Mouse (Mus musculus): ENCODE results near the gene C1rl. TPM values are rescaled to one million over a fixed set of nuclear protein-coding genes. Genes with fewer than 3 reads are reported as not detected.

Gene C1rl
- polyA plus RNA-seq, 2 experiments = 0.47 to 0.81 TPM

DNA sequence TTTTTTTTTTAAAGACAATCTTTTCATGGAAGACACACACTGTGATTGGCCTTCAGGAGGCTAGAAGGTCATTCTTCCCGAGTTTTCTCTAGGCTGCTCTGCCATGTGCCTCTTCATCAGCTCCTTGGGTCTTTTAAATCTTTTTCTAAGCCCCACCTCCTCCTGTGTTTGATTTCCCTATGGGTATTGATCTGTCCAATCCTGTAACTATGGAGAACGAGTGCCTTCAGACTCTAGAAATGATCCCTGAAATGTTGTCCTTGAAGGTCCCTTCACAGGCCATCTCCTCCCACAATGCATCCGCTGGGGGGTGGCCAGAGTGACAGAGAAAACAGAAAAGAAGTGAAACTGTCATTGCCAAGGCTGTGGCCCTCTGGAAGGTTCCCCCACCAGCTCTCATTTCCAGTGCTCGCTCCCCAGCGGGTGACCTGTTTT is 15.7 kb upstream of the C1rl start:
- Histone ChIP-seq H3K4me2 (replicated peaks; ENCODE audit: low read depth, low read length, severe bottlenecking) (no peak overlapping the region), H3K4me3 (replicated peaks; ENCODE audit: low read length) (no peak overlapping the region), H3K4me1 (ENCODE audit: control insufficient read depth, insufficient read depth, low read length) (no peaks in the 10 kb centered on the region), H3K9me3 (ENCODE audit: control insufficient read depth, low read length) (no peaks in the 10 kb centered on the region), H3K27me3 (ENCODE audit: control insufficient read depth, insufficient read depth, low read length) (no peaks in the 10 kb centered on the region), H3K36me3 (ENCODE audit: control insufficient read depth, insufficient read depth, low read length) (no peaks in the 10 kb centered on the region), H3K27ac (replicated peaks; ENCODE audit: low read depth, low read length) (no peak overlapping the region), H3K9ac (ENCODE audit: low read depth, low read length, severe bottlenecking) (no peak overlapping the region)
- no peak for TF ChIP-seq POLR2A (IDR thresholded peaks at IDR 0.05; ENCODE audit: borderline replicate concordance, extremely low read depth, insufficient read depth, insufficient read length)
- DNase-seq (ENCODE audit: low spot score) = no peak
- 70% methylated on average over 5 of the region's 5 CpGs for WGBS
- no peak for ATAC-seq (ENCODE audit: low FRiP score, low read depth)

DNA sequence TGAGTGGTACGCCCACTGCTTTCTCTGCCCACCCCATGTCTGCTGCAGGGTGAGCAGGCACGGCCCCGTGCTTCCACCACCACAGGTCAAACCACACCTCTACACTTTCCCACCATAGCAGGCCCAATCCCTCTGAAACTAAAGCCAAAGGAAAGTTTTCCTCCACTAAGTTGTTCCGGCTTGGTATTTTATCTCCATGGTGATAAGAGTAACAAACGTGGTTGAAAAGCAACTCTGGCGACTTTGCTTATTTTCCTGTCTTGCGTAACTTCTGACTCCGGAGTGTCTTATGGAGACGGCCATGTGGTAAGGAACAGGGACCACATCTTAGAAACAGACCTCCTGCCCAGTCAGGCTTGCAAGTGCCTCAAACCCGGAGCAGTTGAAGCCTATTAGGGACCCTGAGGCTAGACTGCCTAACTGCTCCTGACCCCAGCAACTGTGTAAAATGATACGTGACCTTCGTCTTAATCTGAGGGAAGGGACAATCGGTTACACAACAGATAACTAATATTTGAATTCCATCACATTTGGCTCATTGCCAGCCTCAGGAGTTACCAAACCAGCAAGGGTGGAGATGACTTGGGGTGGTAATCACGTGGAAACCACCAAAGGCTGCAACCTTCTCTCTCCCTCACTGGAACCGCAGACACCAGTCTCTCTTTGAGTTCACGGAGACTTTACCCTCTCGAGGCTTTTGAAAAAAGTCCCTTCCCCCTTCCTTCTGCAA is 14.8 kb upstream of the C1rl start:
- no peak for ATAC-seq (ENCODE audit: low FRiP score, low read depth)
- H3K9ac ChIP-seq (ENCODE audit: low read depth, low read length, severe bottlenecking) = no peak overlapping the region
- no peak for TF ChIP-seq POLR2A (IDR thresholded peaks at IDR 0.05; ENCODE audit: borderline replicate concordance, extremely low read depth, insufficient read depth, insufficient read length)
- no peaks in the 10 kb centered on the region for H3K36me3 ChIP-seq (ENCODE audit: control insufficient read depth, insufficient read depth, low read length)
- H3K4me3 ChIP-seq (replicated peaks; ENCODE audit: low read length) = no peak overlapping the region
- 67% methylated on average over 17 of the region's 17 CpGs for WGBS
- no peak overlapping the region for H3K27ac ChIP-seq (replicated peaks; ENCODE audit: low read depth, low read length)
- H3K4me2 ChIP-seq (replicated peaks; ENCODE audit: low read depth, low read length, severe bottlenecking) = no peak overlapping the region
- no peak for DNase-seq (ENCODE audit: low spot score)
- H3K4me1 ChIP-seq (ENCODE audit: control insufficient read depth, insufficient read depth, low read length) = no peaks in the 10 kb centered on the region
- H3K27me3 ChIP-seq (ENCODE audit: control insufficient read depth, insufficient read depth, low read length) = no peaks in the 10 kb centered on the region
- H3K9me3 ChIP-seq (ENCODE audit: control insufficient read depth, low read length) = no peaks in the 10 kb centered on the region

DNA sequence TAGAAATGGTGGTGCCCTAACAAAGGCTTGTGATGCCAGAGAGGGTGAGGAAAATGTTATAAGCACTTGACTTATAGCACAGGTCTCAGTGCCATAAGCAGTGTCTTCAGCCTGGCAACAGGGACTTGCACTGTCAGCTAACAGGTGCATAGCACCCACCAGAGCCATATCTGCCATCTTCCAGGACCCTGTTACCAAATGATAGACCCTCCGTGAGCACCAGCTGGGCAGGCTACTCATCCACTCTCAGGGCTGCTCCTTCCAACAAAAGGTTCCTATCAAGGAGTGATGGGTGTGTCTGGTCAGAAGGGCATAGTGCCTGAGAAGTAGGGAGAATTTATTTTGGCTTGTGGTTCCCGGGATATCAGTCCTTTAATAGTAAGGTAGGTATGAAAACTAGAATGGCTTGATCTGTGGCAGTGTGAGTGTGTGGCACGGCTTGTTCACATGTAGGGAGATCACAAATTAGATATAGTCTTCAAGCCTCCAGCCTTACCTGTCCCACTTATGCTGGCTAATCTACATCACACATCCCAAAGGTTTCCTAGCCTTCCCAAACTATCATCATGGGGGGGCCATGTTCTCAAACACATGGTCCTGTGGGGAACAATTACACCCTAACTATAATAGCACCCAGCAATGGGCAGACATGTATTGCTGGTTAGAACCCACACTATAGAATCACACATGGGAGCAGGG is 13.9 kb upstream of the C1rl start:
- Histone ChIP-seq H3K4me3 (replicated peaks; ENCODE audit: low read length) (no peak overlapping the region), H3K9ac (ENCODE audit: low read depth, low read length, severe bottlenecking) (no peak overlapping the region), H3K4me2 (replicated peaks; ENCODE audit: low read depth, low read length, severe bottlenecking) (no peak overlapping the region), H3K4me1 (ENCODE audit: control insufficient read depth, insufficient read depth, low read length) (no peaks in the 10 kb centered on the region), H3K27me3 (ENCODE audit: control insufficient read depth, insufficient read depth, low read length) (no peaks in the 10 kb centered on the region), H3K36me3 (ENCODE audit: control insufficient read depth, insufficient read depth, low read length) (no peaks in the 10 kb centered on the region), H3K9me3 (ENCODE audit: control insufficient read depth, low read length) (no peaks in the 10 kb centered on the region), H3K27ac (replicated peaks; ENCODE audit: low read depth, low read length) (no peak overlapping the region)
- DNase-seq (ENCODE audit: low spot score) = no peak
- no peak for ATAC-seq (ENCODE audit: low FRiP score, low read depth)
- WGBS = 98% methylated on average over 3 of the region's 3 CpGs
- no peak for TF ChIP-seq POLR2A (IDR thresholded peaks at IDR 0.05; ENCODE audit: borderline replicate concordance, extremely low read depth, insufficient read depth, insufficient read length)

DNA sequence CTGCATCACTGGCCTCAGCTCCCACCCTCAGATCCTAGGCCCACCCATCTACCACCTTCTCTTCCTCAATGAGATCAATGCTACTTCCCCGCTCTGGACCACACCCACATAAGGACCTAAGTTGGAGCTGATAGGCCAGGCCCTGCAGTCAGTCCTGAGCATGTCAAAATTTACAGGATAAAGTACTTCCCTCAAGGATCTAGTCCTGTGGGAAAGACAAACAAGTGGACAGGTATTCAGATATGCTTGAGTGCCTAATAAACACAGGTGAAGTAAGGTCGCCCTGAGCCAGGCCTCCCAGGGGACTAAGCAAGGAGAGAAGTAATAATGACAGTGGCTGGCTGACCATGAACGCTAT is 13.4 kb upstream of the C1rl start:
- H3K4me1 ChIP-seq (ENCODE audit: control insufficient read depth, insufficient read depth, low read length) = no peaks in the 10 kb centered on the region
- H3K36me3 ChIP-seq (ENCODE audit: control insufficient read depth, insufficient read depth, low read length) = no peaks in the 10 kb centered on the region
- DNase-seq (ENCODE audit: low spot score) (no peak), ATAC-seq (ENCODE audit: low FRiP score, low read depth) (no peak)
- H3K27me3 ChIP-seq (ENCODE audit: control insufficient read depth, insufficient read depth, low read length) = no peaks in the 10 kb centered on the region
- no peaks in the 10 kb centered on the region for H3K9me3 ChIP-seq (ENCODE audit: control insufficient read depth, low read length)
- TF ChIP-seq POLR2A (IDR thresholded peaks at IDR 0.05; ENCODE audit: borderline replicate concordance, extremely low read depth, insufficient read depth, insufficient read length) = no peak
- no peak overlapping the region for H3K9ac ChIP-seq (ENCODE audit: low read depth, low read length, severe bottlenecking)
- 79% methylated on average over 3 of the region's 3 CpGs for WGBS
- H3K4me3 ChIP-seq (replicated peaks; ENCODE audit: low read length) = no peak overlapping the region
- no peak overlapping the region for H3K4me2 ChIP-seq (replicated peaks; ENCODE audit: low read depth, low read length, severe bottlenecking)
- H3K27ac ChIP-seq (replicated peaks; ENCODE audit: low read depth, low read length) = no peak overlapping the region

DNA sequence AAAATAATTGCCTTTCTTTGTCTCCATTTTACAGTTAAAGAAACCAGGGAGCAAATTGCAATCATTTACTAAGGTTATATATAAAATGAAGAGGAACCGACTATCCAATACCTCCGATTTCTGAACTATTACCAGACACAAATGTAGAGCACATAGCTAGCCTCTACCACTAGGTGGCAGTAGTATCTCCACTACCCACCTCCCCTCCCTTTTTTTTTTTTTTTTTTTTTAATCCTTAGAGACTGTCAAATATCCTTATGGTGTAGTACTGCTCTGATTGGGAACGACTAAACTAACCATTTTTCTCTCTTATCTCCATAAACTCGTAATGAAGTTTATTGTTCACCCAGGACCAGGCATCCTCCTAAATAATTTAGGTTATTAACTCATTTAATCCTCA is 12.6 kb upstream of the C1rl start:
- H3K9ac ChIP-seq (ENCODE audit: low read depth, low read length, severe bottlenecking) = no peak overlapping the region
- 57% methylated on average over 4 of the region's 4 CpGs for WGBS
- DNase-seq (ENCODE audit: low spot score) = peak; percentile 63
- ATAC-seq (ENCODE audit: low FRiP score, low read depth) = no peak
- H3K27me3 ChIP-seq (ENCODE audit: control insufficient read depth, insufficient read depth, low read length) = no peaks in the 10 kb centered on the region
- TF ChIP-seq POLR2A (IDR thresholded peaks at IDR 0.05; ENCODE audit: borderline replicate concordance, extremely low read depth, insufficient read depth, insufficient read length) = no peak
- H3K9me3 ChIP-seq (ENCODE audit: control insufficient read depth, low read length) = no peaks in the 10 kb centered on the region
- H3K4me2 ChIP-seq (replicated peaks; ENCODE audit: low read depth, low read length, severe bottlenecking) = no peak overlapping the region
- H3K4me3 ChIP-seq (replicated peaks; ENCODE audit: low read length) = no peak overlapping the region
- no peak overlapping the region for H3K27ac ChIP-seq (replicated peaks; ENCODE audit: low read depth, low read length)
- H3K4me1 ChIP-seq (ENCODE audit: control insufficient read depth, insufficient read depth, low read length) = no peaks in the 10 kb centered on the region
- no peaks in the 10 kb centered on the region for H3K36me3 ChIP-seq (ENCODE audit: control insufficient read depth, insufficient read depth, low read length)
